Mouse (Mus musculus) cortical plate, adult 2 months (tissue): ENCODE measurements around the gene Rps15a. TPM values are rescaled to one million over a fixed set of nuclear protein-coding genes. Genes with fewer than 3 reads are reported as not detected.

ENCODE experiments used
- H3K27ac ChIP-seq: fragments of 200-500 bp; 2 replicates; pipeline ENCODE4 v1.5.1; 2012; ENCODE audit warnings: low read length, control low read depth, inconsistent platforms; ENCODE audit not compliant: insufficient read depth
- H3K4me1 ChIP-seq: fragments of 200-500 bp; 2 replicates; pipeline ENCODE4 v1.6.1; 2011; ENCODE audit warnings: low read length; ENCODE audit not compliant: control insufficient read depth, insufficient read depth
- H3K4me3 ChIP-seq: fragments of 200-500 bp; 2 replicates; pipeline ENCODE4 v1.5.1; 2011; ENCODE audit warnings: mild to moderate bottlenecking, low read length, control low read depth; ENCODE audit not compliant: insufficient read depth
- CTCF ChIP-seq: fragments of 200-500 bp; IDR thresholded peaks from 2 replicates; pipeline ENCODE4 v1.5.1; 2011; ENCODE audit warnings: mild to moderate bottlenecking, control low read depth, low read length; ENCODE audit not compliant: insufficient read depth; ENCODE audit errors: extremely low read depth
- POLR2A ChIP-seq: fragments of 200-500 bp; IDR thresholded peaks from 2 replicates; pipeline ENCODE4 v1.6.1; 2011; ENCODE audit warnings: mild to moderate bottlenecking, low read length, control low read depth; ENCODE audit not compliant: insufficient read depth; ENCODE audit errors: extremely low read depth
- polyA plus RNA-seq: library from polyadenylated mRNA; depleted of rRNA; stranded (reverse); fragments of >200 nt; gene quantifications from 2 replicates; pipeline ENCODE4 v1.2.3, GENCODE M21; 2012; rRNA removed

The Rps15a gene
- polyA plus RNA-seq, 1 experiment: 1,243 TPM

GRCm38 (mm10) chr7:118102678-118103461, 13.1 kb downstream of the Rps15a start:
- Histone ChIP-seq H3K4me1 (peaks cover 3% of the 10 kb centered on the region; the same call in 1 of the 2 replicates), H3K4me3 (no peak overlapping the region), H3K27ac (no peak overlapping the region)
- TF ChIP-seq CTCF (no peak), POLR2A (no peak)

- no peak overlapping the region for H3K27ac ChIP-seq
- H3K4me1 ChIP-seq: peaks cover 3% of the 10 kb centered on the region; the same call in 1 of the 2 replicates
- H3K4me3 ChIP-seq: no peak overlapping the region
- TF ChIP-seq CTCF (peak; percentile 98), POLR2A (no peak)
These were observed 13.8 kb downstream of the Rps15a start for GRCm38 (mm10) chr7:118102231-118102630.

DNA sequence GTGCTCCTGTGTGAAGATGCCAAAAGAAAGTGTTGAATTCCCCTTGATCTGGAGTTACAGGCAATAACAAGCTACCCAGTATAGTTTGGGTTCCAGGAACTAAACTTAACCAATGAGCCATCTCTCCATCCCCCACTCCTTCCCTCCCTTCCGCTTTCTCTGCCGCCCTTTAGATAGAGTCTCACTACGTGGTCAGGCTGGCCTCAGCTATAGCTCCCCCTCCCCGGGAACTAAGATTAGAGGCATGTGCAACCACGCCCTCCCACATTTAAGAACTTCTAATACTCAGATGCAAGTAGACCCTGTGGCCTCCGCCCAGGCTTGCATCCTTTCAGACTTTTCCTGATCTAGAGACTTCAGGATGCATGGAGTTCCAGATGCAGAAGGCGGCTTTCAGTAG, 18.4 kb downstream of the Rps15a start:
- Histone ChIP-seq H3K27ac (no peak overlapping the region), H3K4me3 (no peak overlapping the region), H3K4me1 (no peaks in the 10 kb centered on the region)
- TF ChIP-seq CTCF: no peak
- no peak for TF ChIP-seq POLR2A

GRCm38 (mm10) chr7:118079987-118080386, 36.0 kb downstream of the Rps15a start:
- no peak overlapping the region for H3K27ac ChIP-seq
- TF ChIP-seq CTCF: no peak
- no peak for TF ChIP-seq POLR2A
- H3K4me1 ChIP-seq: no peaks in the 10 kb centered on the region
- no peak overlapping the region for H3K4me3 ChIP-seq

DNA sequence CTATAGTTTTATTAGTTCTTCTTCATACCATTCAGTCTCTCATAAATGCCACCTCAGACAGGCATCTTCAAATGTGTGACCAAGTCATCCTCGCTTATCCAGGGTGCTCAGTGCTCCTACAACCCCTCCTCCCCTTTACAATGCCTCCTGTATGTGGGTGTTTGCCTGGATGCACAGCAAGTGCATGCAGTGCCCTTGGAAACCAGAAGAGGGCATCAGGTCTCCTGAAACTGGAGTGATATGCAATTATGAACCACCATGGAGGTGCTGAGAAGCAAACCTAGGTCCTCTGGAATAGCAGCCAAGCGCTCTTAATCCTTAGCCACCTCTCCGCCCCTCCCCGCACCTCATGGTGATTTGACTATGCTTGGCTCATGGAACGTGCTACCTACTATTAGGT, 36.9 kb downstream of the Rps15a start:
- no peaks in the 10 kb centered on the region for H3K4me1 ChIP-seq
- no peak for TF ChIP-seq POLR2A
- TF ChIP-seq CTCF: 0 out of 2 replicates have a peak, but pooled peaks have one; percentile 3
- no peak overlapping the region for H3K27ac ChIP-seq
- H3K4me3 ChIP-seq: no peak overlapping the region

- Histone ChIP-seq H3K4me1 (no peaks in the 10 kb centered on the region), H3K4me3 (no peak overlapping the region), H3K27ac (no peak overlapping the region)
- no peak for TF ChIP-seq POLR2A
These were observed 48.7 kb downstream of the Rps15a start for GRCm38 (mm10) chr7:118067261-118067660.

GRCm38 (mm10) chr7:118056300-118056699, 59.7 kb downstream of the Rps15a start:
- 0 out of 2 replicates have a peak, but pooled peaks have one; percentile 2 for TF ChIP-seq CTCF
- no peak for TF ChIP-seq POLR2A
- no peak overlapping the region for H3K27ac ChIP-seq
- no peak overlapping the region for H3K4me3 ChIP-seq
- H3K4me1 ChIP-seq: no peaks in the 10 kb centered on the region

Other genes starting within 250 kb of the Rps15a start
- 271 and 278 TPM in 2 replicates for gene Arl6ip1, start 13.5 kb upstream of the Rps15a start, polyA plus RNA-seq
- 54.6 and 59.8 TPM in 2 replicates for gene Smg1, start 127.5 kb upstream of the Rps15a start, polyA plus RNA-seq